Mouse (Mus musculus) c-Kit-negative CD71-positive TER-119-positive erythroid progenitor cells, embryonic 14.5 days (primary cell): Measurements from ENCODE around the gene Rora.

Experiments
- DNase-seq: peaks from one replicate; pipeline ENCODE4 v3.0.0-alpha.2; 2013; ENCODE audit warnings: low read depth, low spot score

Gene Rora

GRCm38 (mm10) chr9:68884451-68885035 is 231.0 kb downstream of the Rora start:
- no peak for DNase-seq

- no peak for DNase-seq
Observed at GRCm38 (mm10) chr9:68888670-68889069, 235.1 kb downstream of the Rora start.

- DNase-seq: no peak
Observed at GRCm38 (mm10) chr9:68891431-68891830, 237.8 kb downstream of the Rora start.

GRCm38 (mm10) chr9:68892356-68892755 is 238.8 kb downstream of the Rora start:
- DNase-seq: no peak

GRCm38 (mm10) chr9:68892859-68893258 is 239.3 kb downstream of the Rora start:
- DNase-seq: no peak

GRCm38 (mm10) chr9:68898286-68898685 is 244.7 kb downstream of the Rora start:
- DNase-seq: no peak

GRCm38 (mm10) chr9:68899525-68900222 is 246.1 kb downstream of the Rora start:
- no peak for DNase-seq

- no peak for DNase-seq
Observed at GRCm38 (mm10) chr9:68906361-68906883, 252.8 kb downstream of the Rora start.

GRCm38 (mm10) chr9:68912483-68913151 is 259.0 kb downstream of the Rora start:
- no peak for DNase-seq

- no peak for DNase-seq
Observed at GRCm38 (mm10) chr9:68913191-68913697, 259.7 kb downstream of the Rora start.

- DNase-seq: no peak
Observed at GRCm38 (mm10) chr9:68914541-68915275, 261.1 kb downstream of the Rora start.

GRCm38 (mm10) chr9:68916741-68917140 is 263.2 kb downstream of the Rora start:
- DNase-seq: no peak

- no peak for DNase-seq
Observed at GRCm38 (mm10) chr9:68923128-68923601, 269.6 kb downstream of the Rora start.

GRCm38 (mm10) chr9:68926406-68926805 is 272.8 kb downstream of the Rora start:
- DNase-seq: no peak

GRCm38 (mm10) chr9:68933159-68933558 is 279.6 kb downstream of the Rora start:
- DNase-seq: no peak

GRCm38 (mm10) chr9:68934238-68934637 is 280.7 kb downstream of the Rora start:
- no peak for DNase-seq

GRCm38 (mm10) chr9:68935611-68936010 is 282.0 kb downstream of the Rora start:
- DNase-seq: no peak

- no peak for DNase-seq
Observed at GRCm38 (mm10) chr9:68941037-68941436, 287.5 kb downstream of the Rora start.

- DNase-seq: no peak
Observed at GRCm38 (mm10) chr9:68942595-68943011, 289.0 kb downstream of the Rora start.

- DNase-seq: no peak
Observed at GRCm38 (mm10) chr9:68944026-68944425, 290.4 kb downstream of the Rora start.

- DNase-seq: no peak
Observed at GRCm38 (mm10) chr9:68947707-68948106, 294.1 kb downstream of the Rora start.

GRCm38 (mm10) chr9:68948141-68948540 is 294.6 kb downstream of the Rora start:
- no peak for DNase-seq
